Mouse (Mus musculus): ENCODE results near the gene Rcn3. TPM values are rescaled to one million over a fixed set of nuclear protein-coding genes. Genes with fewer than 3 reads are reported as not detected.
A peak's percentile ranks its signal among the peaks of the same experiment; 100 is the strongest.

Rcn3 gene
- total RNA-seq, 2 experiments from 2014 or later = 6.4 to 7.5 TPM

DNA sequence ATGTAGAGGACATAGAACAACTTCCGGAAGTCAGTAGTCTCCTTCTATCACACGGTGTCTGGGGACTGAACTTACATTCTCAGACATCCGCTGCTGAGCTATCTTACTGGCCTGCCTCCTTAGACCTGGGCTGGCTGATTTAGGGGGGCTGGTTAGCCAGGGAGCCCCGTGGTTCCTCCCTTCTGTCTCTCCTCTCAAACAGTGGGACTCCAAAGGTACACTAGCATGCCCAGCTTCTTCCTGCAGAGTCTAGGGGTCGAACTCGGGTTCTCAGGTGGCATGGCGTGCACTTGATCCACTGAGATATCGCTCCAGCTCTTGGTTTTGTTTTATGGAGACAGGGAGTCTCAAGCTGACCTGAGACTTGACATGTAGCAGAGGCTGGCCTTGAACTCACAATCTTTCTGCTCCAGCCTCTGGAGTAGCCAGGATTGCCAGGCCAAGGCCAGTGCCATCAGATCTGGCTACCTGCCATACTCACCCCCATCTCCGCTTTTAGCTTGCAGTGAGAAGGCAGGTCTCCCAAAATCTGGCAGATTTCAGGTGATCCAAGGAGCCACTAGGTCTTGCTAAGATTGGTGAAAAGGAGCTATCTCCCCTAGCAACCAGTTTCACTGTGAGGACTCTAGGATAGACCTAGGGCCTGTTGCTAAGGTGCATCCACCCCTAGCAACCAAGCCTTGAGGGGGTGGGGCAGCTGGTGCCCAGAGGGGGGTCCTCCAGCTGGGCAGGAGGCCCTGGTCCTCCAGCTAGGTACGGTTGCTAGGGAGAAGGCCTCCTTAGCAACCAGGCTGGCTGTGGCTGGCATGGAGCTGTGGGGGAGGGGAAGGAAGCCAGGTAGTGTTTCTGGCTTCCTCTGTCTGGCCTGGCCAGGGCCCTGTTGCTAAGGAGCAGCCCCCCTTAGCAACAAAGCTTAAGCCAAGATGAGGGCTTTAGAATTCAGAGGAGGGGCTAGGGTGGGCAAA lies 33.1 kb downstream of the Rcn3 start:
- peak in 1 of 2 experiments; percentile 55 for DNase-seq (ENCODE audit: extremely low spot score in 1 of 2, low spot score in 2 of 2)
- intact Hi-C loops (cut with DNase I) = no loop called here

DNA sequence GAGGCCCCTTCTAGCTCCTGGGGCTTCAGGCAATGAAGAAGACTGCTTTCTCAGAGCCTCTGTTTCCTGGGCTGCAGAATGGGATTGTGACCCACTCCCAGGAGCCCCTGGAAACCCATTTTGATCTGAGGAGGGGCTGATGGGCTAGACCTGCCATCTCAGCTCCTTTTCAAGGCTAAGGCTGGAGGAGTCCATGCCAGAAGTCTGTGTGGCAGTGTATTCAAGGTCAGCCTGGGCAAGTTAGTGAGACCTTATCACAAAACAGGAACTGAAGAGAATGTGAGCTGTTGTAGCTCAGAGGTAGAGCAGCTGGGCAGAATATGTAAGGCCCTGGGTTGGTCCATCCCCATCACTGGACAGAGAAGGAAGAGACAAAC lies 35.1 kb downstream of the Rcn3 start:
- DNase-seq (ENCODE audit: extremely low spot score in 1 of 2, low spot score in 2 of 2) = no peak
- intact Hi-C loops (cut with DNase I) = no loop called here

DNA sequence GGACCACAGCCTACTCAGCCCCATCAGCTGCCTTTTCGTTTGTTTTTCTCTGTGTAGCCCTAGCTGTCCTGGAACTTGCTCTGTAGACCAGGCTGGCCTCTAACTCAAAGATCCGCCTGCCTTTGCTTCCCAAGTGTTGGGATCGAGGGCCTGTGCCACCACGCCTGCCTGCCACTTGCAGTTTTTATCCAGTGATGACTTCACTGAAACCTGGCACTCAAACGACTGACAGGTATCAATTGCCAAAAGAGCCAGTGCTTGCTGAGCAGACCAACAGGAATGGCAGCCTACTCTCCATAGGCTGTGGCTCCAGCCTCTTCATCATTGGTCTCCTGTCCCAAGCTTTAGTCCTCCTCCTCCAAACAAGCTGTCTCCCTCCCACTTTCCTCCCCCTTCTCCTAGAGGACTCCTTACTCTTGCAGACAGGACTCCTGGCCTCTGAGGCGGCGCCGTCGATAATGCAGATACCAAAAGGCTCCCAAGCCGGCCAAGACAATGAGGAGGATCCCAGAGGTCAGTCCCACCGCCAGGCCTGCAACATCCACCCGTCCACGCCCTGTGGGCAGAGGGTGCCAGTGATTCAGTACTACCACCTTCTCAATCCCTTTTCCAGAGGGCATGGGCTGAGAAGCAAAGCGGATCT lies 35.6 kb downstream of the Rcn3 start:
- DNase-seq (ENCODE audit: extremely low spot score in 1 of 2, low spot score in 2 of 2) = no peak
- intact Hi-C loops (cut with DNase I) = no loop called here

DNA sequence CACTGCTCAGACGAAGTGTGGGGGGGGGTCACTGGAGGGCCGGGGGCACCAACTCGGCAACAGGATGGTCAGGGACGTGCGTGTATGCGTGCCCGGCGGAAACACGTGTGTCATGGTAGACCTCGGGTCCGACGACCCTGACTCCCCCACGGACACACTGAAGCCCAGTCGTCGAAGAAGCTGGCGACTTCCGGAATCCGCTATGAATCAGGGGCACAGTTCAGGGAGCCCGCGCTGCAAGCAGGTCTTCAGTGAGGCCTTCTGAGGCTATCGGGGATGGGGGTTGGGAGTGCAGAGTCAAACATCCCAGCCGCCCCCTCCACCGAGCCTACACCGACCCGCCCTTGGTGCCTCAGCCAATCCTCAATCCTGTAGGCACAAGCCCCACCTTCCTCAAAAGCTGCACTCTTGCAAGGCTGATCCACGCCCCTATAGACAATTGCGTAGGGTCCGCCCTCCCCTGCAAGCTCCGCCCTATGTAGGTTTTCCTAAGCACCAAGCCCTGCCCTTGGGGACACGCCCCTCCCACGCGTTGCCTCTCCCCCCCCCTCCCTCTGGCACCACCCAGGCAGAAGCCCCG lies 38.0 kb downstream of the Rcn3 start:
- intact Hi-C loops (cut with DNase I) = loop anchor here (5.0 kb wide), 1 partner anchor 37 kb away; the partner anchor contains the start of genes Rras and Scaf1
- peak; percentile 94 to 97 for DNase-seq (ENCODE audit: extremely low spot score in 1 of 2, low spot score in 2 of 2)

DNA sequence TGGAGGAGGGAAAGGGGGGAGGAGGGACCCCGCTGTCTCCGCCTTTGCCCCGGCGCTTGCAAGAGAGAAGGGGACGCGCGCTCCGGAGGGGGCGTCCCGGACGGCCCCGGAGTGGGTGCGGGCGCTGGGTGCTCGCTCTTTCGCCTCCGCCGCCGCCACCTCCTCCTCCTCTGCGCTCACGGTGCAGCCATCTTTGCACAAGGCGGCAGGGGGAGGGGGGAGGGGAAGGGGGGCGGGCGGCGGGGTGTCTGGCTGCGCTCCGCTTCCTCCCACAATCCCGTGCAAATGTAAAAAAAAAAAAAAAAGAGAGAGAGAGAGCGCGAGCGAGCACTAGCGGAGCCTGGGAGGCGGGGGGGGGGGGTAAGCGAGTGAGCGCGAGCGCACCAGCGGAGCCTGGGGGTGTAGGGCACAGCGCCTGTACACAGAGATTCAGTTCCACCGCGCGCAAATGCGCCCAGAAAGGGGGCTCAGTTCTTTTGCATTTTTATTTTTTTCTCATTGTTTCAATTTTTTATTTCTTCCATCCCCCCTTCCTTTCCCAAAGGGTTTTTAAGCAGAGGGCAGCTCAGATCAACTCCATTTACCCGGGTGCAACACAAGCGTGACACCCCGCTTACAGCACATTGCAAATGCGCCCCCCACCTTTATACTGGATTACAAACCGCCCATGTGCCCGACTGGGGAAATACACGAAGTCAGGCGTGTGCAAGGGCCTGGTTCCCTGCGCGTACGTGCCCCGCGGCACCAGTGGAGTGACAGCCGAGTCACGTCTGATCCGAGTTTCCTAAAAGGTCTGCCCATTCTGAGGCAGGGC lies 38.7 kb downstream of the Rcn3 start:
- peak; percentile 56 to 87 for DNase-seq (ENCODE audit: extremely low spot score in 1 of 2, low spot score in 2 of 2)
- intact Hi-C loops (cut with DNase I) = loop anchor here (5.0 kb wide), 1 partner anchor 36 kb away; the partner anchor contains the start of genes Rras and Scaf1

DNA sequence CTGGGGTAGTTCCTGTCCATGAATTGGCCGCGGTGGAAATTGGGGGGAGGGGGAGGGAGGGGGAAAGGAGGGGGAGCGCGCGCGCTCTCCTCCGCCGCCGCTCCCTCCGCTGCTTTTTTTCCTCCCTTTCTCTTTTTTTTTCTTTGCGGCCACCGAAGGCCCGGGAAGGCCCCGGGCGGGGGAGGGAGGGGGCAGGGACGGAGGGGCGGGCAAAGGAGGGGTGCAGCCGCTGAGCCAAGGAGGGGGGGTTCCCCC lies 39.2 kb downstream of the Rcn3 start, which contains the start of gene Prr12:
TSS of gene Prr12 (minus strand) at position 20 of the 255 bp plus-strand sequence.
- DNase-seq (ENCODE audit: extremely low spot score in 1 of 2, low spot score in 2 of 2) = no peak
- intact Hi-C loops (cut with DNase I) = loop anchor here (5.0 kb wide), 1 partner anchor 35 kb away; the partner anchor contains the start of genes Rras and Scaf1

DNA sequence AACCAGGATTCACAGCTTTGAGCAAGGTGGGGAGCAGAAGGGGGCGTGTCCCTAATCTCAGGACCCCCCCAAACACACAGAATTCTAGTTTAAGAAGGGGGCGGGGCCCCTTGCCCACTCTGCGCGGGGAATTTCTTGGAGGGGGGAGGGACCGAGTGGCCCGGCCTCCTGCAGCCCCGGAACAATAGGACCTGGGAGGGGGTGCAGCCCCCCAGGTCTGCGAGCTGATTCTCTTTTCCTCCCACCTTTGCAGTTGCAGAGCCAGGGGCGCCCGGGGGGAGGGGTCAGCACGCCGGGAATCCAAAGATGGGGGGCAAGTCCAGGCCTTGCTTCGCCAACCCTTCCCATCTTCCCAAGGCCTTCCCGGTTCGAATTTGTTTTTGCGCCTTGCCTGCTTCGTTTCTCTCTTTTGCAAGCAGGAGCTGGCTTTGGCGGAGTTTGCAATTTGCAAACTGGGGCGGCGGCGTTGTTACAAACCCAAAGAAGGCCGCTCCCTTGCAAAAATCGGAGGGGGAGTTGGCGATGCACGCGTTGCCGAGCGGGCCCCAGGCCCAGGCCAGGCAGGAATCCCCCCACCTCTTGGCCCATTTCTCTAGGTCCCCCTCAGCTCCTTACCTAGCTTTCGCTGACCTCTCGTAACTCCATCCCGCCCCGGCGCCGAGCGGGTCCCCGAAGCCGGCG lies 39.7 kb downstream of the Rcn3 start:
- intact Hi-C loops (cut with DNase I) = loop anchor here (5.0 kb wide), 1 partner anchor 35 kb away; the partner anchor contains the start of genes Rras and Scaf1
- peak in 1 of 2 experiments; percentile 72 for DNase-seq (ENCODE audit: extremely low spot score in 1 of 2, low spot score in 2 of 2)

DNA sequence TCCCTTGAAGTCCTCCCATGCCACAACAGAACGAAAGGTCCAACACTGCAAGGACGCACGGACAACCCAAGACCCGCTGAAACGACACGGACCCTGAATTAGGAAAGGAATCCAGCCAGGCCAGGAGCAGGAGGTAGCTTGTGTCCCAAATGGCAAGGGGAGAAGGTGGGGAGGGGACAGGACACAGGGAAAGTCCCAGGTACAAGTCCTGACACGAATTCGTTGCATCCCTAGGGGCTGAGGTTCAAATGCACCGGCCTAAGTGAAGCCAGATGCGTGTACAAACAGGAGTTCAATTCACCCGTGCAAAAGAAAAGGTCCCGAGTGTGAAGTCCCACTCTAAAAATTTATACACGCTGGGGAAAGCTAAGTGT lies 40.4 kb downstream of the Rcn3 start:
- DNase-seq (ENCODE audit: extremely low spot score in 1 of 2, low spot score in 2 of 2) = no peak
- intact Hi-C loops (cut with DNase I) = loop anchor here (5.0 kb wide), 1 partner anchor 34 kb away; the partner anchor contains the start of genes Rras and Scaf1

DNA sequence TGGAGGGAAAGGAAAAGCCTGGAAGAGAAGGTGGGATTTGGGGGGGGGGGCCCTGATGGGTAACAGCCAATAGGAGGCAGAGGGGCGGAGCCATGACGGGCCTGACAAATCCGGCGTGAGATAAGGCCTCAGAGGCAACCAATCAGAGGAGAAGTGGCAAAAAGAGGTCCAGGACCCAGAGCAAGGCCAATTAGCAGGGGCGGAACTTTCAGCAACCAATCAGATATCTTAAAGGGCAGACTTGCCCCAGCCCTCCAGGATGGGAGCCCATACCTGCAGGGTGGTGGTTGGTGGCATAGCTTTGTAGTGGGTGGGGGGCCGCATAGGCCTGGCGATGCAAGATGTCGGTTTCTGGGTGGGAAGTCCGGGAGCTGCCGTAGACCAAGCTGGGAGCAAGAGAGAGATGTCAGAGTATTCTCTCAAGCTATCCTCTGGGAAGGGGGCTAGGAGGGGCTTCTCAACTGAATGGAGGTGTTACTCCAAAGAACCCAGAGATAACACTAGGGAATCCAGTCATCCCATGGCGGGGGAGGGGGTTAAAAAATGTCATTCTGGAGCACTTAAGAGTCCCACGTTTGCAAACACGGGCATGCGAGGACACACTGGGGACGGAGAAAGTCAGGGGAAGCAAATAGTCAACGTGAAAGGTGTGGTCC lies 40.9 kb downstream of the Rcn3 start:
- intact Hi-C loops (cut with DNase I) = loop anchor here (5.0 kb wide), 1 partner anchor 34 kb away; the partner anchor contains the start of genes Rras and Scaf1
- DNase-seq (ENCODE audit: extremely low spot score in 1 of 2, low spot score in 2 of 2) = peak; percentile 72 to 88

DNA sequence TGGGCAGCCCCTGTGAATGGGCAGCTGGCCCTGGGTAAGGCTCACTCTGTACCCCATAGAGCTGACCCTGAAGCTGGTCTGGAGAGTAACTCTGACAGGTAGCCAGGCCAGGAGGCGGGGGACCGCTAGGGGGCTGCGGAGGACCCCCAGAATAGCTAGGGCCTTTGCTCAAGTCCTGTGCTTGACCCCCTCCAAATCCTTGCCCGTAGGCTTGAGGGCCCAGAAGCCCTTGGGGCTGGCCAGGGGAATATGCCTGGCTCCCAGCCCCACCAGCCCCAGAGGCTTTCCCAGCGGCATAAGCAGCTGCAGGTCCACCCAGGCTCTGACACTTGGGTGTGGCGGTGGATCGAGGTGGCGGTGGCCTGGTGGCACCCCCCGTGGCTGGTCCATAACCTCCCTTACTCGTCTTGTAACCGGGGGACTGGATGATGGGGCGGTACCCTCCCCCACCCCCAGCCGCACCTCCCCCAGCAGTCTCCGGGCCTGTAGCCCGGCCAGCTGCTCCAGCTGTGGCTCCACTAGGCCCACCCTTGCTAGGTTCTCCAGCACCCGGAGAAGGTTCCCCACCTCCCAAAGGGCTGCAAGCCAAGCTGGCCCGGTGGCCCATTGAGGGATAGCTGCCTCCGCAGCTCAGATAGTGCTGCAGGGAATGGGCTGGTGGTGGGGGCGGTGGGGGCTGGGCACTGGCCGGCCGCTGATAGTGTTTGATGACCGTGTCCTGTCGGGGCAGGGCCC lies 42.9 kb downstream of the Rcn3 start:
- DNase-seq (ENCODE audit: extremely low spot score in 1 of 2, low spot score in 2 of 2) = peak in 1 of 2 experiments; percentile 40
- intact Hi-C loops (cut with DNase I) = no loop called here

DNA sequence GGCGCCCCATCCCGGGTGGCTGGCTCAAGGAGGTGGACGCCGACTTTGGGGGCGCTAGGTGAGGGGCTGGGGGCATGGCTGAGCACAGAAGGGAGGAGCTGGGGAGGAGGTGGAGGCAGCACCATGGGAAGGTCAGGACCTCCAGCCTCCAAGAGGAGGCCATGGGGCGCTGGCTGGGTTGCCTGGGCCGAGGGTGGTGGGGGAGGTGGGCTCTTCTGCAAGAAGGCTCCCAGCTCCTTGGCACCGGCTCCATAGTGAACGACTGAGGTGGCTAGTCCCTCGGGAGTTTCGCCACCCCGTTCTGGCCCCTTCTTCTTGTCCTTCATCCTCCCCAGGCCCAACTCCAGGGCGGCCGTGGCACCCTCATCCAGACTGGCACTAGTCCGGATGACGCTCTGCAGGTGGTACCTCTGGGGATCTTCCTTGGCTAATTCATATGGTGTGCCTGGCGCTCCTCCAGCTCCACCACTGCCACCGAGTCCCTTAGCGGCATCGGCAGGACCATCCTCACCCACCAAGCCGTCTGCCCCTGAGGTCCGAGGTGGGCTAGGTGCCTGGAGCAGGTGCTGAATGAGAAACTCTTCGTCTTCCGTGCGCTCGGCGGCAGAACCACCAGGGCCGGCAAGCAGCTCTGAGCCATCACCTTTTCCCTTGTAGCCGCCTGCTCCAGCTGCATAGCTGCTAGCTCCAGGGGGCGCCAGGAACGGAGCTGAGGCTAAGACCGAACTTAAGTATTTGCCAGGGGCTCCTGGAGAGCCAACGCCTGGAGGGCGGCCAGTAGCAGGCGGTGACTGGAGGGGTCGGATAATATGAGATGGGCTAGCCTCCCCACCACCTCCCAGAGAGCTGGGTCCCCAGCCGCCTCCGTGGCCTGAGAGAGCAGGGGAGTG lies 43.8 kb downstream of the Rcn3 start:
- peak in 1 of 2 experiments; percentile 48 for DNase-seq (ENCODE audit: extremely low spot score in 1 of 2, low spot score in 2 of 2)
- intact Hi-C loops (cut with DNase I) = no loop called here

DNA sequence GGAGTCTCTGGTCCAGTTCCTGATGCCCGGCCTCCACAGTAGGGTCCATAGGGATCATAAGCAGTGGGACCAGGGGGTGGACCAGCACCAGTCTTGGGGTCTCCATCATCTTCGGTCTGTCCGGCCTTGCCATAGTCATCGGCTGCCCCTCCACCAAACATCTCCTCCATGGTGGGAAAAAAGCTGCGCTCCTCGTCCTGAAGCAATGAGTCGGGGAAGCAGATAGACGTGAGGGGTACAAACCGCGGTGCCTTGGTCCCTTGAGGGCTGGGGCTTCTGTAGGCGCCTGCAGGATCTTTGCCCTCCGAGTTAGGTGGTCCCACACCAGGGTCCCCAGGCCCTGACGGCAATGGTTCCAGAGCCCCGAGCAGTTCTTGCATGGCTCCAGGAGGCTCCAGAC lies 44.5 kb downstream of the Rcn3 start:
- DNase-seq (ENCODE audit: extremely low spot score in 1 of 2, low spot score in 2 of 2) = no peak
- intact Hi-C loops (cut with DNase I) = no loop called here

DNA sequence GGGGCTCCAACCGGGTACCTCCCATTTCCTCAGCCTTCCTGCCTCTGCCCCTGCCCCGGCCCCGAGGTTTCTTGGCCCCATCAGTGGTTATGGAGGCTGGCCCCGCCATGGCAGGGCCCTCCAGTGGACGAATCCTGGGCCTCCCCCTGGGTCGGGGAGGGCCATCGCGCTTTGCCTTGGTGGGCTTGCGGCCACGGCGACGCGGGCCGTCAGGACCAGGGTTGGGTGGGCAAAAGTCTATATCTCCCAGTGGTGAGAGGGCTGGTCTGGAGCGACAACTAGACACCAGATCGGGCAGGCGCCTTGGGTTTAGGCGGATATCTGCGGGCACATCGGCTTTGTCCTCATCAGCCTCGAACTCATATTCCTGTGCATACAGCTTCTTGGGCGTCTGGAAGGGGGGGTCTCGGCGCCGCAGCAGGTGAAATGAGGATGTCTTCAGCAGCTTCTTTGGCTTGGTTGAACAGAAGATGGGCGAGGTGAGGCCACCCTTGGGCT lies 45.1 kb downstream of the Rcn3 start:
- intact Hi-C loops (cut with DNase I) = no loop called here
- DNase-seq (ENCODE audit: extremely low spot score in 1 of 2, low spot score in 2 of 2) = peak in 1 of 2 experiments; percentile 28

DNA sequence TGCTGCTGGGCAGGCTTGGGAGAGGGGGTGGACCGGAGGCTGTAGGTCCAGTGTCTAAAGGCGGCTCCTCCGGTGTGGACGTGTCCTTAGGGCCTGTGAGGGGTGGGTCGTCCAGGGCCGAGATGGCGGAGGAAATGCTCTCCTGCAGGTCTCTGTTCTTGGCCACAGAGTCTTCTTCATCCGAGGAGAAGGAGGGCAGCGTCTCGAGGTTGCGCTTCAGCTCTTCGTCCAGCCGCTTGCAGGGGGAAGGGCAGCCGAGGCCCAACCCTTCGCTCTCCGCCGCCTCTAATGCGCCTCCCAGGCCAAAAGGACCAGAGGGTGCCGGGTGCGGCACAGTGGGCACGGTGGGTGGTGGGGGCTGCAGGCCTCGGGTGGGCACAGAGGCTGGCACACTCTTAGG lies 46.3 kb downstream of the Rcn3 start:
- peak in 1 of 2 experiments; percentile 35 for DNase-seq (ENCODE audit: extremely low spot score in 1 of 2, low spot score in 2 of 2)
- intact Hi-C loops (cut with DNase I) = no loop called here

DNA sequence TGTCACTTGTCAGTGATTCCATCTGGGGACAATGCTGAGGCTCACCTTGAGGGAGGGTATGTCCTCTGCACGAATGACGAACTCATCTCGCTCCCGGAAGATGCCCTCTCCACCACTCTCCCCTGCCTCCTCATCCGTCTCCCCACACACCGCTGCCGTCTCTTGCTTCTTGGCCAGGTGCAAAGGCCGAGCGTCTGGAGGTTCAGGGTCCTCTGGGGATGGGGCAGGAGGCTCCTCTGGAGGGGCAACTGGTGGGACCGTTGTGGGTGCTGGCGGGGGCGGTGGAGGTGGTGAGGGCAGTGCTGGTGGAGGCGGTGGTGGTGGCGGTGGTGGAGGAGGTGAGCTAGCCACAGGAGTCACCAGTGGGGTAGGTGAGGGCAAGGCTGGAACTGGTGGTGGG lies 48.7 kb downstream of the Rcn3 start:
- DNase-seq (ENCODE audit: extremely low spot score in 1 of 2, low spot score in 2 of 2) = peak in 1 of 2 experiments; percentile 37

DNA sequence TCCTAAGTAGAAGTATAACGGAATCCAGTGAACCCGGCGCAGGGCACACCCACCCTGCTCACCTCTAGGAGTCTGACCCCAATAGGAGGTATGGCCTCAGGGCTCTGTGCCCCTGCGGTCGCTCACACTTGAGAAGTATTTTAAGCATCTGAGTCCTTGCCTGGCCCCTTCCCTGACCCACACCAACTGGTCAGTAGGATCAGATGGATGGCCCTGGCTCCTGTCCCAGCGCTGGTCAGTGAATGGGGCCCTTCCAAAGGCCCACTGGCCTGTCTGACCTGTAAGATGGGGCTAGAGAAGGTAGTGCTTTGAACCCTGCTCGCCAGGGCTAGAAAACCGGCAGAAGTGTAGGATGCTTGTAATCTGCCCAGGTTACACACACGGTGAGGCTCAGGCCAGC lies 51.2 kb downstream of the Rcn3 start:
- intact Hi-C loops (cut with DNase I) = no loop called here
- no peak for DNase-seq (ENCODE audit: extremely low spot score in 1 of 2, low spot score in 2 of 2)

More for the DNA sequence above, 48.7 kb downstream of the Rcn3 start:
- intact Hi-C loops (cut with DNase I) = no loop called here
